Mouse (Mus musculus): ENCODE data around the gene Prpsap1.

DNA sequence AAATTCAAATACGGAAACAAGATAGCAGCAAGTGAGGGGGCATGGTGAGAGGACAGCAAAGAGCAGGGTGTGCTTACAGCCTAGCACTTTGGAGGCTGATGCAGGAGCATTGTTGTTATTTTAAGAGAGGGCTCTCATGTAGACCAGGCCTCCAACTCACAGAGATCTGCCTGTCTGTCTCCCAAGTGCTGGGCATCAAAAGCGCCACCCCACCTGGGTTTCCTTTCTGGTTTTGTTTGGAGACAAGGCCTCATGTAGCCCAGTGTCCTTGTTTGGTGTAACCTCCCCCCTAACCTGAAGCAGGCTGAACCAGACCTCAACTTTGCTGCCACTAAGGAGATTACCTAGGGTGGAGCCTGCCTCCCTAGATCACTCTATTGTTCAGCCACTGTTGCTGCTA lies 71.4 kb downstream of the Prpsap1 start:
- TF ChIP-seq CEBPB (IDR thresholded peaks at IDR 0.05; ENCODE audit: low read depth): no peak
- no peak for TF ChIP-seq CTCF (IDR thresholded peaks at IDR 0.05; ENCODE audit: control insufficient read depth, insufficient read depth, insufficient read length)
- TF ChIP-seq MYOD1 (IDR thresholded peaks at IDR 0.05; ENCODE audit: control insufficient read depth, insufficient read length, low read depth): no peak
- no peak for TF ChIP-seq USF1 (IDR thresholded peaks at IDR 0.05; ENCODE audit: low read depth)
- no peak for TF ChIP-seq MAX (IDR thresholded peaks at IDR 0.05)
